Mouse (Mus musculus) embryonic facial prominence, embryonic 13.5 days (tissue): ENCODE results near the gene Tatdn2. TPM values are rescaled to one million over a fixed set of nuclear protein-coding genes. Genes with fewer than 3 reads are reported as not detected.

Source experiments
- ATAC-seq: fragments of 200-750 bp; cut with Nextera tagmentation; 2 replicates; pipeline ENCODE4 v1.8.0; 2017; ENCODE audit warnings: low read depth; ENCODE audit not compliant: insufficient number of reproducible peaks, insufficient read depth, low FRiP score, low TSS enrichment
- H3K27ac ChIP-seq: fragments of 300-500 bp; sonication (generic); 2 replicates; pipeline ENCODE4 v1.5.1; 2015; ENCODE audit warnings: moderate library complexity, mild to moderate bottlenecking, inconsistent platforms
- H3K27me3 ChIP-seq: fragments of 300-500 bp; sonication (generic); 2 replicates; pipeline ENCODE4 v1.6.1; 2015; ENCODE audit warnings: mild to moderate bottlenecking, inconsistent platforms
- H3K36me3 ChIP-seq: fragments of 300-500 bp; sonication (generic); 2 replicates; pipeline ENCODE4 v1.6.1; 2015; ENCODE audit warnings: mild to moderate bottlenecking, inconsistent platforms
- H3K4me1 ChIP-seq: fragments of 300-500 bp; sonication (generic); 2 replicates; pipeline ENCODE4 v1.6.1; 2015; ENCODE audit warnings: inconsistent platforms
- H3K4me2 ChIP-seq: fragments of 300-500 bp; sonication (generic); 2 replicates; pipeline ENCODE4 v1.6.1; 2015; ENCODE audit warnings: moderate library complexity, mild to moderate bottlenecking, inconsistent platforms
- H3K4me3 ChIP-seq: fragments of 300-500 bp; sonication (generic); 2 replicates; pipeline ENCODE4 v1.5.1; 2015; ENCODE audit warnings: mild to moderate bottlenecking, inconsistent platforms
- H3K9ac ChIP-seq: fragments of 300-500 bp; sonication (generic); 2 replicates; pipeline ENCODE4 v1.6.1; 2015; ENCODE audit warnings: mild to moderate bottlenecking, inconsistent platforms
- H3K9me3 ChIP-seq: fragments of 300-500 bp; sonication (generic); 2 replicates; pipeline ENCODE4 v1.6.1; 2016; ENCODE audit warnings: inconsistent platforms
- WGBS: fragments of 180-500 bp; shearing (Covaris S2); methylation state at CpG from one replicate; pipeline ENCODE4 v1.1.7; 2015; ENCODE audit warnings: mixed read lengths; 5-methylcytosine and 5-hydroxymethylcytosine counted together
- microRNA-seq: library from miRNA; unstranded; fragments of <30 nt; microRNA quantifications from one replicate; pipeline ENCODE4, GENCODE M21; 2016
- polyA plus RNA-seq: library from polyadenylated mRNA; unstranded; fragments of >200 nt; fragmentation: Nextera tagmentation; extraction: Ambion mirVana; gene quantifications from 2 replicates; pipeline ENCODE4 v1.2.1, GENCODE M21; 2015

Gene Tatdn2
- polyA plus RNA-seq, 1 experiment from 2014 or later, result 0.70 TPM

- no peak overlapping the region for H3K4me2 ChIP-seq
- H3K9me3 ChIP-seq, result no peaks in the 10 kb centered on the region
- H3K36me3 ChIP-seq, result no peaks in the 10 kb centered on the region
- ATAC-seq, result no peak
- H3K4me3 ChIP-seq, result no peak overlapping the region
- no peak overlapping the region for H3K27ac ChIP-seq
- 57% methylated on average over 17 of the region's 17 CpGs for WGBS
- H3K9ac ChIP-seq, result no peak overlapping the region
- H3K4me1 ChIP-seq, result no peaks in the 10 kb centered on the region
- peaks cover 31% of the 10 kb centered on the region for H3K27me3 ChIP-seq
Measured at GRCm38 (mm10) chr6:113749119-113749685, 52.4 kb downstream of the Tatdn2 start.

Small RNAs within 50 kb of the gene (microRNA-seq; reads per million reads assigned to microRNA genes)
- 1.3 reads per million for gene Mir7042

Other genes with a start within 250 kb of the Tatdn2 start
- 9.1 and 9.2 TPM in 2 replicates for gene Il17re, start 238.6 kb upstream of the Tatdn2 start, polyA plus RNA-seq
- gene Il17rc, start 225.6 kb upstream of the Tatdn2 start, polyA plus RNA-seq, result 7.0 and 7.9 TPM in 2 replicates
- gene Creld1, start 213.8 kb upstream of the Tatdn2 start, polyA plus RNA-seq, result 13.9 and 14.6 TPM in 2 replicates
- 2.3 and 2.6 TPM in 2 replicates for gene Prrt3, start 195.1 kb upstream of the Tatdn2 start, polyA plus RNA-seq
- 95.2 and 96.1 TPM in 2 replicates for gene Emc3, start 165.4 kb upstream of the Tatdn2 start, polyA plus RNA-seq
- gene Fancd2, start 165.4 kb upstream of the Tatdn2 start, polyA plus RNA-seq, result 13.6 and 14.4 TPM in 2 replicates
- gene Fancd2os, start 96.3 kb upstream of the Tatdn2 start, polyA plus RNA-seq, result not detected in 2 replicates
- 233 and 240 TPM in 2 replicates for gene Brk1, start 92.3 kb upstream of the Tatdn2 start, polyA plus RNA-seq
- gene Vhl, start 73.1 kb upstream of the Tatdn2 start, polyA plus RNA-seq, result 48.0 and 50.0 TPM in 2 replicates
- gene Irak2, start 58.6 kb upstream of the Tatdn2 start, polyA plus RNA-seq, result 2.4 and 2.8 TPM in 2 replicates
- 0.32 TPM in 1 of 2 replicates, not detected in the other for gene Ghrl, start 22.8 kb downstream of the Tatdn2 start, polyA plus RNA-seq
- 288 and 296 TPM in 2 replicates for gene Sec13, start 43.7 kb downstream of the Tatdn2 start, polyA plus RNA-seq